Mouse (Mus musculus): ENCODE data around the gene Pxt1. TPM values are rescaled to one million over a fixed set of nuclear protein-coding genes. Genes with fewer than 3 reads are reported as not detected.
"Not testable (repeated sequence)": the region's sequence is repeated elsewhere in the genome, so short reads cannot be mapped to it uniquely, and the experiment has no call there.

The Pxt1 gene
- 0.17 TPM in 1 of 2 replicates, not detected in the other for polyA plus RNA-seq (2015; fragmentation: Nextera tagmentation; extraction: Ambion mirVana)

- Histone ChIP-seq H3K9me3 (peaks cover 3% of the 10 kb centered on the region; the same call in 1 of the 2 replicates), H3K4me3 (no peak within 1 kb of the TSS), H3K9ac (no peak within 1 kb of the TSS), H3K36me3 (replicated peaks) (no peaks in the 10 kb centered on the region), H3K4me2 (no peak within 1 kb of the TSS), H3K27me3 (replicated peaks) (no peaks in the 10 kb centered on the region), H3K27ac (no peak within 1 kb of the TSS), H3K4me1 (no peaks in the 10 kb centered on the region)
- ATAC-seq (replicated peaks): no peak
- 90% methylated on average over 7 of the region's 7 CpGs for WGBS
Measured at GRCm38 (mm10) chr17:28943740-28944139, at the start of gene Pxt1. TSS of gene Pxt1 (minus strand) at chr17:28943840.

- H3K36me3 ChIP-seq (replicated peaks): peaks cover 35% of the 10 kb centered on the region
- H3K27ac ChIP-seq; H3K9me3 ChIP-seq; H3K4me3 ChIP-seq; H3K9ac ChIP-seq; ATAC-seq (replicated peaks); H3K4me2 ChIP-seq; H3K4me1 ChIP-seq; H3K27me3 ChIP-seq (replicated peaks): not testable (repeated sequence)
- WGBS: 100% methylated on average over 1 of the region's 1 CpGs
Measured at GRCm38 (mm10) chr17:28993004-28993403, 49.4 kb upstream of the Pxt1 start.

GRCm38 (mm10) chr17:28992105-28992504, 48.5 kb upstream of the Pxt1 start:
- Histone ChIP-seq H3K9ac (no peak overlapping the region), H3K27ac (no peak overlapping the region), H3K4me2 (no peak overlapping the region), H3K4me3 (no peak overlapping the region), H3K27me3 (replicated peaks) (no peaks in the 10 kb centered on the region), H3K9me3 (no peaks in the 10 kb centered on the region), H3K36me3 (replicated peaks) (peaks cover 37% of the 10 kb centered on the region), H3K4me1 (no peaks in the 10 kb centered on the region)
- ATAC-seq (replicated peaks): no peak
- WGBS: 72% methylated on average over 7 of the region's 7 CpGs

GRCm38 (mm10) chr17:28991286-28991685, 47.6 kb upstream of the Pxt1 start:
- Histone ChIP-seq H3K9ac (no peak overlapping the region), H3K36me3 (replicated peaks) (peaks cover 39% of the 10 kb centered on the region), H3K27ac (no peak overlapping the region), H3K4me3 (no peak overlapping the region), H3K4me1 (no peaks in the 10 kb centered on the region), H3K9me3 (no peaks in the 10 kb centered on the region), H3K27me3 (replicated peaks) (no peaks in the 10 kb centered on the region), H3K4me2 (no peak overlapping the region)
- no peak for ATAC-seq (replicated peaks)
- WGBS: 83% methylated on average over 9 of the region's 9 CpGs

GRCm38 (mm10) chr17:28990060-28990459, 46.4 kb upstream of the Pxt1 start:
- H3K9me3 ChIP-seq: no peaks in the 10 kb centered on the region
- no peaks in the 10 kb centered on the region for H3K27me3 ChIP-seq (replicated peaks)
- 79% methylated on average over 4 of the region's 4 CpGs for WGBS
- no peak for ATAC-seq (replicated peaks)
- H3K36me3 ChIP-seq (replicated peaks): peaks cover 42% of the 10 kb centered on the region
- no peak overlapping the region for H3K4me3 ChIP-seq
- H3K9ac ChIP-seq: no peak overlapping the region
- no peak overlapping the region for H3K27ac ChIP-seq
- H3K4me1 ChIP-seq: no peaks in the 10 kb centered on the region
- no peak overlapping the region for H3K4me2 ChIP-seq

GRCm38 (mm10) chr17:28988996-28989395, 45.4 kb upstream of the Pxt1 start:
- no peaks in the 10 kb centered on the region for H3K9me3 ChIP-seq
- H3K4me3 ChIP-seq: no peak overlapping the region
- WGBS: 82% methylated on average over 3 of the region's 3 CpGs
- H3K4me1 ChIP-seq: no peaks in the 10 kb centered on the region
- peaks cover 49% of the 10 kb centered on the region for H3K36me3 ChIP-seq (replicated peaks)
- H3K27me3 ChIP-seq (replicated peaks): no peaks in the 10 kb centered on the region
- H3K4me2 ChIP-seq: no peak overlapping the region
- no peak overlapping the region for H3K9ac ChIP-seq
- no peak for ATAC-seq (replicated peaks)
- no peak overlapping the region for H3K27ac ChIP-seq

GRCm38 (mm10) chr17:28988291-28988690, 44.7 kb upstream of the Pxt1 start:
- H3K4me1 ChIP-seq: no peaks in the 10 kb centered on the region
- peaks cover 56% of the 10 kb centered on the region for H3K36me3 ChIP-seq (replicated peaks)
- H3K27me3 ChIP-seq (replicated peaks): no peaks in the 10 kb centered on the region
- no peak for ATAC-seq (replicated peaks)
- H3K9me3 ChIP-seq: no peaks in the 10 kb centered on the region
- no peak overlapping the region for H3K27ac ChIP-seq
- no peak overlapping the region for H3K4me3 ChIP-seq
- 92% methylated on average over 4 of the region's 4 CpGs for WGBS
- H3K4me2 ChIP-seq: no peak overlapping the region
- H3K9ac ChIP-seq: no peak overlapping the region

GRCm38 (mm10) chr17:28987713-28988112, 44.1 kb upstream of the Pxt1 start:
- ATAC-seq (replicated peaks): no peak
- Histone ChIP-seq H3K9ac (no peak overlapping the region), H3K36me3 (replicated peaks) (peaks cover 59% of the 10 kb centered on the region), H3K27ac (no peak overlapping the region), H3K4me3 (no peak overlapping the region), H3K27me3 (replicated peaks) (no peaks in the 10 kb centered on the region), H3K4me1 (no peaks in the 10 kb centered on the region), H3K4me2 (no peak overlapping the region), H3K9me3 (no peaks in the 10 kb centered on the region)
- WGBS: 67% methylated on average over 4 of the region's 4 CpGs

GRCm38 (mm10) chr17:28986833-28987232, 43.2 kb upstream of the Pxt1 start:
- H3K4me1 ChIP-seq: no peaks in the 10 kb centered on the region
- no peak overlapping the region for H3K4me2 ChIP-seq
- H3K9ac ChIP-seq: no peak overlapping the region
- ATAC-seq (replicated peaks): no peak
- H3K27ac ChIP-seq: no peak overlapping the region
- no peaks in the 10 kb centered on the region for H3K27me3 ChIP-seq (replicated peaks)
- no peaks in the 10 kb centered on the region for H3K9me3 ChIP-seq
- H3K36me3 ChIP-seq (replicated peaks): peaks cover 68% of the 10 kb centered on the region
- no peak overlapping the region for H3K4me3 ChIP-seq

GRCm38 (mm10) chr17:28984724-28985420, 41.2 kb upstream of the Pxt1 start:
- Histone ChIP-seq H3K9me3 (no peaks in the 10 kb centered on the region), H3K27ac (no peak overlapping the region), H3K9ac (no peak overlapping the region), H3K36me3 (replicated peaks) (peaks cover 65% of the 10 kb centered on the region), H3K4me2 (no peak overlapping the region), H3K4me3 (no peak overlapping the region), H3K27me3 (replicated peaks) (no peaks in the 10 kb centered on the region), H3K4me1 (no peaks in the 10 kb centered on the region)
- no peak for ATAC-seq (replicated peaks)
- 91% methylated on average over 1 of the region's 1 CpGs for WGBS

- H3K4me3 ChIP-seq: no peak overlapping the region
- ATAC-seq (replicated peaks): no peak
- WGBS: 60% methylated on average over 4 of the region's 4 CpGs
- peaks cover 64% of the 10 kb centered on the region for H3K36me3 ChIP-seq (replicated peaks)
- H3K4me2 ChIP-seq: no peak overlapping the region
- H3K27ac ChIP-seq: no peak overlapping the region
- no peaks in the 10 kb centered on the region for H3K27me3 ChIP-seq (replicated peaks)
- no peak overlapping the region for H3K9ac ChIP-seq
- no peaks in the 10 kb centered on the region for H3K9me3 ChIP-seq
- H3K4me1 ChIP-seq: no peaks in the 10 kb centered on the region
Measured at GRCm38 (mm10) chr17:28982591-28982990, 39.0 kb upstream of the Pxt1 start.

GRCm38 (mm10) chr17:28981081-28981480, 37.4 kb upstream of the Pxt1 start:
- no peak overlapping the region for H3K27ac ChIP-seq

GRCm38 (mm10) chr17:28979091-28979490, 35.5 kb upstream of the Pxt1 start:
- ATAC-seq (replicated peaks): no peak
- Histone ChIP-seq H3K27ac (no peak overlapping the region), H3K27me3 (replicated peaks) (no peaks in the 10 kb centered on the region), H3K4me2 (no peak overlapping the region), H3K9ac (no peak overlapping the region), H3K36me3 (replicated peaks) (peaks cover 57% of the 10 kb centered on the region), H3K9me3 (no peaks in the 10 kb centered on the region), H3K4me1 (no peaks in the 10 kb centered on the region), H3K4me3 (no peak overlapping the region)
- 91% methylated on average over 4 of the region's 4 CpGs for WGBS

More at GRCm38 (mm10) chr17:28981081-28981480, 37.4 kb upstream of the Pxt1 start:
- WGBS: 75% methylated on average over 4 of the region's 4 CpGs
- Histone ChIP-seq H3K36me3 (replicated peaks) (peaks cover 58% of the 10 kb centered on the region), H3K4me1 (no peaks in the 10 kb centered on the region), H3K9me3 (no peaks in the 10 kb centered on the region), H3K4me3 (no peak overlapping the region), H3K9ac (no peak overlapping the region), H3K4me2 (no peak overlapping the region), H3K27me3 (replicated peaks) (no peaks in the 10 kb centered on the region)
- no peak for ATAC-seq (replicated peaks)

Data from midbrain, embryonic 15.5 days (tissue).